Mouse (Mus musculus) liver, embryonic 11.5 days (tissue): Measurements from ENCODE around the gene Mecom. TPM values are rescaled to one million over a fixed set of nuclear protein-coding genes. Genes with fewer than 3 reads are reported as not detected.

Experiments
- ATAC-seq: fragments of 200-750 bp; cut with Nextera tagmentation; replicated peaks from 2 replicates; pipeline ENCODE4 v1.8.0; 2017; ENCODE audit warnings: moderate number of reproducible peaks, mild to moderate bottlenecking, moderate TSS enrichment, moderate library complexity; ENCODE audit not compliant: low FRiP score
- DNase-seq: peaks from one replicate; pipeline ENCODE4 v3.0.0-alpha.2; 2017; ENCODE audit warnings: low spot score
- H3K27ac ChIP-seq: fragments of 300-500 bp; sonication (generic); 2 replicates; pipeline ENCODE4 v1.5.1; 2014; ENCODE audit warnings: mild to moderate bottlenecking, low read depth, low read length, control low read depth
- H3K27me3 ChIP-seq: fragments of 300-500 bp; sonication (generic); replicated peaks from 2 replicates; pipeline ENCODE4 v1.6.1; 2014; ENCODE audit warnings: low read length, mixed read lengths; ENCODE audit not compliant: control insufficient read depth, insufficient read depth
- H3K36me3 ChIP-seq: fragments of 300-500 bp; sonication (generic); 2 replicates; pipeline ENCODE4 v1.6.1; 2014; ENCODE audit warnings: mild to moderate bottlenecking, low read length, moderate library complexity, mixed read lengths; ENCODE audit not compliant: control insufficient read depth, insufficient read depth
- H3K4me1 ChIP-seq: fragments of 300-500 bp; sonication (generic); replicated peaks from 2 replicates; pipeline ENCODE4 v1.6.1; 2014; ENCODE audit warnings: low read length, mixed read lengths; ENCODE audit not compliant: control insufficient read depth, insufficient read depth
- H3K4me2 ChIP-seq: fragments of 300-500 bp; sonication (generic); 2 replicates; pipeline ENCODE4 v1.6.1; 2014; ENCODE audit warnings: mild to moderate bottlenecking, control low read depth, moderate library complexity
- H3K4me3 ChIP-seq: fragments of 300-500 bp; sonication (generic); 2 replicates; pipeline ENCODE4 v1.5.1; 2014; ENCODE audit warnings: low read depth, low read length, control low read depth
- H3K9ac ChIP-seq: fragments of 300-500 bp; sonication (generic); 2 replicates; pipeline ENCODE4 v1.6.1; 2014; ENCODE audit warnings: low read depth, low read length, control low read depth
- H3K9me3 ChIP-seq: fragments of 300-500 bp; sonication (generic); 2 replicates; pipeline ENCODE4 v1.6.1; 2016; ENCODE audit warnings: low read length, inconsistent platforms, mixed read lengths; ENCODE audit not compliant: control insufficient read depth
- WGBS: fragments of 180-500 bp; shearing (Covaris S2); extraction: QIAGEN DNeasy Blood & Tissue Kit; methylation state at CpG from one replicate; pipeline ENCODE4 v1.1.7; 2014; 5-methylcytosine and 5-hydroxymethylcytosine counted together
- polyA plus RNA-seq: library from polyadenylated mRNA; unstranded; fragments of >200 nt; fragmentation: Nextera tagmentation; extraction: Ambion mirVana; gene quantifications from 2 replicates; pipeline ENCODE4 v1.2.1, GENCODE M21; 2014

Gene Mecom
- polyA plus RNA-seq, 1 experiment from 2014 or later: 6.9 TPM

DNA sequence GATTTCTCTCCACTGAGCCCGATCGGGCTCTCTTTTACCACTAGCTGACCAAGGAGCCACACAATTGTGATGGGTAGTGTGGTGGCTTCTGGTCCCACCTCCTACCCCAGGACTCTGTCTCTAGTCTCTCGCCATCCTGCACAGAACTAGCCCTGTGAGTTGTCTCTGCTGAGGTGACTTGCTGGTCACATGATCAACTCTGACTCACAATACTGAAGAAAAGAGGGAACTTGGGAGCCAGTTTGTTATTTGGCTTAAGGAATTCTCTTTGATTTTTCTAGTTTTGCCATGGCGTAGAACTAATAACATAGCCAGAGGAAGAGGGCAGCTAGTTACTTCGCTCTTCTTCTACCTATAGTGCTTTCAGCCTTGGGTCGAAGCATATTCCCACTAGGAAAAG, 496.5 kb downstream of the Mecom start:
- no peak for ATAC-seq
- Histone ChIP-seq H3K4me3 (no peak overlapping the region), H3K4me1 (no peaks in the 10 kb centered on the region), H3K27me3 (no peaks in the 10 kb centered on the region), H3K27ac (no peak overlapping the region), H3K4me2 (no peak overlapping the region), H3K9ac (no peak overlapping the region), H3K36me3 (no peaks in the 10 kb centered on the region), H3K9me3 (no peaks in the 10 kb centered on the region)
- WGBS: 88% methylated on average over 6 of the region's 6 CpGs
- DNase-seq: no peak

DNA sequence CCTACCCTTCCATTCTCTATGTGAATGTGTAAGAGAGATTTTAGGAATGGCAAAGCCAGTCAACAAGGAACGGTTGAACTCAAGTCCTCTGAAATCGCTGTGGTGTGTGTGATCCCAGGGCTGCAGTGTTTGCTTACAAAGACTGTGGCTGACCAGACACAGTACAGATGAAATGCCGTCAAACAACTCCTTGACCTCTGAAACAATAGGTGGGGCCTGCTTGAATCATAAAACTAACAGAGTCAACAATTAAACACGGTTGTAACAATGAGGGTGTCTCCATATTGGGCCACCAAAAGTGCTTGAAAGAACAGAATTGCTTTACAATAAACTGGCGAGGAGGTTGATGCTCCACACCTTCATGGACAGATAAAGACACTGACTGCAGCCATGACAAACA, 497.0 kb downstream of the Mecom start:
- Histone ChIP-seq H3K4me2 (no peak overlapping the region), H3K27me3 (no peaks in the 10 kb centered on the region), H3K9ac (no peak overlapping the region), H3K9me3 (no peaks in the 10 kb centered on the region), H3K4me1 (no peaks in the 10 kb centered on the region), H3K27ac (no peak overlapping the region), H3K4me3 (no peak overlapping the region), H3K36me3 (no peaks in the 10 kb centered on the region)
- DNase-seq: no peak
- WGBS: 73% methylated on average over 5 of the region's 5 CpGs
- no peak for ATAC-seq

DNA sequence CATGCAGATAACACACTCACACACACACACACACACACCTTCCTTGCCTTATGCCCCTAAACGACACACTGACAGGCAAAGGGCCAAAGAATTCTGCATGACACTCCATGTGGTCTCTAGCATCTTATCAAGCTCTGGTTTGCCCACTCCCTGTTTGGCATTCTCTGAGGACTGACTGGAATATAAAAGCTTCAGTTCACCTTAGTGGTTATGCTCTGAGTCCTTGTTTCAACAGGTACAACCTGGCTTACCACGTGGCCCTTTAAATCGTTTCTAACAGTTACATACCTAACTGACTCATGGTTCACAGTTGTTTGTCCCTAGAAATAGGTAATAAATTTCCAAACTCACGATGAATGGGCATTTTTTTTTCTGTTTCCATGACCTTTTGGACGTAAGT, 499.0 kb downstream of the Mecom start:
- 59% methylated on average over 5 of the region's 5 CpGs for WGBS
- Histone ChIP-seq H3K4me3 (no peak overlapping the region), H3K9ac (no peak overlapping the region)

DNA sequence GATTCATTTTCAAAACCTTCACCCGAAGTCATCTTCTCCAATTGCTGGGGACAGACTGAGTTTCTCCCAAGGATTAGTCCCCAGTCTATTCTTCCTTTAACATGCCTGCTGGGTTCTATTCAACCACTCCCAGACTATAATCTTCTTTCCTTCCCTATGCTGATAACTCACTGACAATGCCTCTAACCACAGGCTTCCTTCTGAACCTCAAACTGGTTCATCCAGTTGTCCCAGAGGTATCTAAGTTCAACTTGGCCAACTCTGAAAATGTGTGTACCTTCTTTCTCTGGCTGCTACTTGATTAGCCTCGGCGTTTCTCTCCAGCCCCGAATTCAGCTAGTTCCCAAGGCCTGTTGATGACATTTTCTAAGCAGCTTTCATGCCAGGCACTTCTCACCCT, 499.7 kb downstream of the Mecom start:
- no peaks in the 10 kb centered on the region for H3K36me3 ChIP-seq
- no peaks in the 10 kb centered on the region for H3K4me1 ChIP-seq
- no peak for DNase-seq
- H3K4me3 ChIP-seq: no peak overlapping the region
- WGBS: 50% methylated on average over 4 of the region's 4 CpGs
- H3K4me2 ChIP-seq: no peak overlapping the region
- no peak overlapping the region for H3K27ac ChIP-seq
- H3K9ac ChIP-seq: no peak overlapping the region
- H3K27me3 ChIP-seq: no peaks in the 10 kb centered on the region
- H3K9me3 ChIP-seq: no peaks in the 10 kb centered on the region
- ATAC-seq: no peak

More for the DNA sequence above, 499.0 kb downstream of the Mecom start:
- DNase-seq (no peak), ATAC-seq (no peak)
- no peak overlapping the region for H3K4me2 ChIP-seq
- H3K36me3 ChIP-seq: no peaks in the 10 kb centered on the region
- no peaks in the 10 kb centered on the region for H3K4me1 ChIP-seq
- H3K9me3 ChIP-seq: no peaks in the 10 kb centered on the region
- no peaks in the 10 kb centered on the region for H3K27me3 ChIP-seq
- no peak overlapping the region for H3K27ac ChIP-seq

DNA sequence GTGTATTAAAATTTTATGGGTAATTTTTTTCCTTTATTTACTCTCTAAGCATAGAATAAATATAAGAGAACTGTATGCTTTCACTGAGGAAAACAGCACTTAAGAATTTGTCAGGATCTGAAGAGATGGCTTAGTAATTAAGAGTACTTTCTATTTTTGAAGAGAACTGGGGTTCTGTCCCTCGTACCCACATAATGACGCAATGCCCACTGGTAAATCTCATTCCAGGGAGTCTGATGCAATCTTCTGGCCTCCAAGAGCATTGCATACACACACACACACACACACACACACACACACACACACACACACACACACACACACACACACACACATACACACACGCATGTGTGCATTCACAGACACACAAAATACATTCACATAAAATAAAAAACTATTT, 504.3 kb downstream of the Mecom start:
- WGBS: 81% methylated on average over 3 of the region's 3 CpGs
- ATAC-seq: no peak
- H3K27ac ChIP-seq: no peak overlapping the region

DNA sequence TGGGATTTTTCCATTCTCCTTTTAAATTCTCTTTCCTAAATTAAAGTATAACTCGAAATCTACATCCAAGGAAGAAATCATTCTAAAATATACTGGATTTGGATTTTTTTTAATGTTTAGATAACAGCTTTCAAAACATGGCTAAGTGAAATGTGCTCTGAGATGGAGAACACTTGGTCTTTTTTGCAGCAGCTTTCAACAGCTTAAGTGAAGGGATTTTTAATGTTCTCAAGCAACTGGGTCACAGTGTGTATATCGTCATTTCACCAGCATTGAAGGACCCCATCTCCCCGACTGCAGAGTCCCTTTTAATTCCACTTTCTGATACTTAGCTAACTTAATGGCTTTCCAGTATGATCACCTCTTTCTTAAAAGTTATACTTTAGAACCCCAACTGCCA, 509.3 kb downstream of the Mecom start:
- DNase-seq: no peak
- ATAC-seq: no peak

More for the DNA sequence above, 504.3 kb downstream of the Mecom start:
- no peak overlapping the region for H3K9ac ChIP-seq
- no peak overlapping the region for H3K4me2 ChIP-seq
- H3K36me3 ChIP-seq: no peaks in the 10 kb centered on the region
- H3K27me3 ChIP-seq: no peaks in the 10 kb centered on the region
- DNase-seq: no peak
- no peak overlapping the region for H3K4me3 ChIP-seq
- H3K4me1 ChIP-seq: no peaks in the 10 kb centered on the region
- H3K9me3 ChIP-seq: no peaks in the 10 kb centered on the region

DNA sequence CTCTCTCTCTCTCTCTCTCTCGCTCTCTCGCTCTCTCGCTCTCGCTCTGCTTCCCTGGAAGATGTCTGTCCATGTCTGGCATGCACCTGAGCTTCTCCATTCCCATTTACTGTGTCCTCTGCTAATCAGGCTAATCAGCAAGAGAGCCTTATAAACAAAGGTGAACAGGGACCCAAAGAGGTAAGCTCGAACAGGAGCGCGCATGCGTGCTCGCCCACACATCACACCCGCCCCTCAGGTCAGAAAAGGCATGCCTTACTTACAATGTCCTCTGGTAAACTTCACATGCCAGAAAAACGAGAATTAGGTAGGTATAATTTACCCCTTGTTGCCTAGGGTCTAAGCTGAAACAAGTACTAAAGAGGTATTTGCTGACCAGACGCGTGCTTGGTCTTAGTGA, 527.8 kb downstream of the Mecom start:
- ATAC-seq (no peak), DNase-seq (no peak)
- Histone ChIP-seq H3K36me3 (no peaks in the 10 kb centered on the region), H3K27ac (no peak overlapping the region), H3K4me1 (no peaks in the 10 kb centered on the region), H3K27me3 (no peaks in the 10 kb centered on the region), H3K9me3 (no peaks in the 10 kb centered on the region), H3K4me3 (no peak overlapping the region), H3K4me2 (no peak overlapping the region), H3K9ac (no peak overlapping the region)
- 85% methylated on average over 13 of the region's 13 CpGs for WGBS

More for the DNA sequence above, 509.3 kb downstream of the Mecom start:
- no peaks in the 10 kb centered on the region for H3K27me3 ChIP-seq
- no peak overlapping the region for H3K27ac ChIP-seq
- H3K9me3 ChIP-seq: no peaks in the 10 kb centered on the region
- H3K36me3 ChIP-seq: no peaks in the 10 kb centered on the region
- no peaks in the 10 kb centered on the region for H3K4me1 ChIP-seq
- WGBS: 69% methylated on average over 3 of the region's 3 CpGs
- no peak overlapping the region for H3K4me2 ChIP-seq
- H3K4me3 ChIP-seq: no peak overlapping the region
- H3K9ac ChIP-seq: no peak overlapping the region

DNA sequence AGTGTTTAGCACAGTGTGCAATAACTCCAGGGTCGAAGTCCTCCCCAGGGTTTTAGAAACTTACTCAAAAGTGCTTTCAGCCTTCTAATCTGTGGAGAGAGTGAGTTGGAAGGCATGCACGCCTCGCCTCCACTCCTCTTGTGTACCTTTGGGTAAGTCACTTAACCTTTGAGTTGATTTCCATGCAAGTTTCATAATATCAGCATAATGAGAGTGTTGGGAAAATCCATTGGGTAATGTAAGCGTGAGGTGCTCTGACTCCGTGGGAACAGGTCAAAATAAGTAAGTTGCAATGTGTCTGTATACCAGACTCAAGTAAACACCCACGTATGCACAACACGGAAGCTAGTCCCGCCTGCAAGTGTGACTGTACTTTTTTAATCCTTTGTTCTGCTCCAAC, 528.4 kb downstream of the Mecom start:
- 83% methylated on average over 8 of the region's 8 CpGs for WGBS
- H3K4me2 ChIP-seq: no peak overlapping the region
- ATAC-seq: no peak

DNA sequence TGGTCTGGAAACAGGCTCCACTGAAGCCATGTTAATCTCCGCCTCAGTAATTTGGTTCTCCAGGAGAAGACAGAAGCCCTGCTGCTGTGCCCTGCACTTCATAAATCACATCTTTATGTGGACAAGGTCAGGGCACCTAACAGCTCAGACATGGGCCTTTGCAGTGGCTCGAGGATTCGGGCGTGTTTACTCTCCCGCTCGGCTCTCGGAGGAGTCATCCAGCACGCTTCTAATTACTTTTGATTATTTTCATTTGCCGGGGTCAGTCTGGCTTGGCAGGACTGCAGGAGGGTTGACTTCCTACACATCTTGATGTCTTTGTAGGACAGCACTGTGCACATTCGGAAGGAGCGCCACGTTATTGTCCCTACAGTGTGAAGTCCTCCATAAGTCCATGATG, 529.6 kb downstream of the Mecom start:
- DNase-seq (no peak), ATAC-seq (no peak)
- no peak overlapping the region for H3K27ac ChIP-seq
- no peaks in the 10 kb centered on the region for H3K27me3 ChIP-seq
- no peaks in the 10 kb centered on the region for H3K9me3 ChIP-seq
- H3K4me3 ChIP-seq: no peak overlapping the region
- H3K9ac ChIP-seq: no peak overlapping the region
- no peak overlapping the region for H3K4me2 ChIP-seq
- H3K36me3 ChIP-seq: no peaks in the 10 kb centered on the region
- no peaks in the 10 kb centered on the region for H3K4me1 ChIP-seq
- 54% methylated on average over 12 of the region's 12 CpGs for WGBS

More for the DNA sequence above, 528.4 kb downstream of the Mecom start:
- no peak for DNase-seq
- no peak overlapping the region for H3K4me3 ChIP-seq
- H3K27ac ChIP-seq: no peak overlapping the region
- no peaks in the 10 kb centered on the region for H3K9me3 ChIP-seq
- no peaks in the 10 kb centered on the region for H3K27me3 ChIP-seq
- H3K36me3 ChIP-seq: no peaks in the 10 kb centered on the region
- no peaks in the 10 kb centered on the region for H3K4me1 ChIP-seq
- H3K9ac ChIP-seq: no peak overlapping the region
